Mouse (Mus musculus): ENCODE results near the gene Enox1. TPM values are rescaled to one million over a fixed set of nuclear protein-coding genes. Genes with fewer than 3 reads are reported as not detected.

The Enox1 gene
- polyA plus RNA-seq, 1 experiment, result 1.1 TPM

DNA sequence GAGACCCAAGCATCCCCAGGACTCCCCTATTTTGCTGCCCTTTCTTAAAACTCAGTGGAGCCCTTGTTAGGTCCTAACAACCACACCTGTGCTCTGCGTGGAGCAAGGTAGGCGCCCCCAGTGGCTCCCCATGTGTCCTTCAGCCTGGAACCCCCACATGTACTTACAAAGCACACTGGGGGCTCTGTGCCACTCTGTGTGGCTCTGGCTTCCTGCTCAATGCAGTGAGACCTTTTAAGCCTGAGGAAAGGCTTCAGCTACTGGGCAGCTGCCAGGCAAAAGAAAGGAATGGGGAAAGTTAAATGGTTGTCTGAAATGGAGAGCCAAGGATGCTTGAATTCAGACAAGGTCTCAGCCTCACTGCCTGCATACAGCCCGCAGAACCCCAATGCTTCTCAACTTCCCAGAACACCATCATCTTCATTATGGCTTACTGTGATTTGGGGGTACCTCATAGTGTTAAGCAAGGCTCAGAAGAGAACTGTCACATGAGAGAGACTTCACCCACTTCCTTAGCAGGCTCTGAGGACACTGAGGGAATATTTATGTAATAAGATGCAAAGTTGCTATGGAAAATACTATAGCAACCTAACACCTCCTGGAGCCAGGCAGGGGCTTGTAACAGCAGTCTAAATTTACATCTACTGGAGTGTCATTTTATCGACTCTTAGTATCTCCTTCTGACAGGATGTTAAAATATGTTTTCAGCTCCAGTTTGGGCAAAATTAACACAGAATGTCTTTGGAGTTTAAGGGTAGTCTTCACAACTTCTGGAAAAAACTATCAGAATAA, 465.1 kb downstream of the Enox1 start:
- 79% methylated on average over 4 of the region's 4 CpGs for WGBS
- Histone ChIP-seq H3K27ac (ENCODE audit: insufficient read depth, low read depth, low read length) (no peak overlapping the region), H3K36me3 (ENCODE audit: control insufficient read depth, insufficient read depth, low read length) (no peaks in the 10 kb centered on the region), H3K4me3 (ENCODE audit: insufficient read depth, low read depth, low read length) (no peak overlapping the region), H3K27me3 (replicated peaks; ENCODE audit: control insufficient read depth, insufficient read depth, low read length) (no peaks in the 10 kb centered on the region), H3K4me1 (ENCODE audit: control insufficient read depth, insufficient read depth, low read length) (peaks cover 13% of the 10 kb centered on the region)
- TF ChIP-seq CTCF (conservative IDR thresholded peaks at IDR 0.05; ENCODE audit: insufficient read depth, insufficient read length, low read depth, low read length), result no peak
- TF ChIP-seq POLR2A (IDR thresholded peaks at IDR 0.05; ENCODE audit: low read depth, low read length), result no peak
- DNase-seq, result no peak

DNA sequence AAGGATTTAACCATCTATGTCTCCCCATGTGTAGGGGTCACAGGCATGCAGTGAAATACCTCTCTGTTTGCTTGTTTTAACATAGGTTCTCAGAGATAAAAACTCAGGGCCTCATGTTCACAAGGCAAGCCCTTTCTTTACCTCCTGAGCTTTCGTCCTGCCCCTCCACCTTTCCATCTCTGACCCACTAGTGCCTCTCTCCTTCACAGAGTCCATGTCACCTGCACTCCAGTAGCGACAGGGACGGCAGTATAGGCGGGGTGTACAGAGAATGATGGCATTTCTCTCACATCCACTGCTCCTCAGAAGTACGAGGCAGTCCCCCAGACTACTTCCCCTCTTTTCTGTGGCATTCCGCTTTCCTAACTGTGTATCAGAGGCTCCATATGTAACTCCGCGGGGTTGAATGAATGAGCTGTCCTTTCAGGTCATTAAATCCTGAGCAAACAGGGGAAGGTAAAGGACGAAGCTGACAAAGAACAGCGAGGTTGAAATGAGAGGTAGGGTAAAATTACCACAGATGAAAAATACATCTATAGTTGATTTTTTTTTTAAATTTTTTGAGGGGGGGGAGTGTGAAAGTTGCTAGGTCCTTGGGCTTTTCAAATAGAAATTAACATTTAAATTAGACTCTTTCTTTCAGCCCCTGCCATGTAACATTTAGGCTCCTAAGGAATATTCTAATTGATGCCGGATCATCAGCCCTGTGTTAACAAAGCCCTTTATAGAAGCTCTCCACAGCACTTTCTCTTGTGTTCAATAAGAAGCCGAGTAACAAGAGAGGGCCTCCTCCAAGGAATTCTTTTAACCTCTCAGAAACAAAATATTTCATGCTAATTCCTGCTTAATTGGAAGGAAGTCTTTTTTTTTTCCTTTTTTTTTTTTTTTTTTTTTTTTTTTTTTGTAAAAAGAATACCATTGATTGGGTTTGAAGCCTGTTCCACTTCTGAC, 470.3 kb downstream of the Enox1 start:
- no peak overlapping the region for H3K27ac ChIP-seq (ENCODE audit: insufficient read depth, low read depth, low read length)
- H3K36me3 ChIP-seq (ENCODE audit: control insufficient read depth, insufficient read depth, low read length), result no peaks in the 10 kb centered on the region
- DNase-seq, result no peak
- TF ChIP-seq POLR2A (IDR thresholded peaks at IDR 0.05; ENCODE audit: low read depth, low read length) (no peak), CTCF (conservative IDR thresholded peaks at IDR 0.05; ENCODE audit: insufficient read depth, insufficient read length, low read depth, low read length) (no peak)
- no peaks in the 10 kb centered on the region for H3K27me3 ChIP-seq (replicated peaks; ENCODE audit: control insufficient read depth, insufficient read depth, low read length)
- WGBS, result 77% methylated on average over 12 of the region's 12 CpGs
- no peaks in the 10 kb centered on the region for H3K4me1 ChIP-seq (ENCODE audit: control insufficient read depth, insufficient read depth, low read length)
- H3K4me3 ChIP-seq (ENCODE audit: insufficient read depth, low read depth, low read length), result no peak overlapping the region

DNA sequence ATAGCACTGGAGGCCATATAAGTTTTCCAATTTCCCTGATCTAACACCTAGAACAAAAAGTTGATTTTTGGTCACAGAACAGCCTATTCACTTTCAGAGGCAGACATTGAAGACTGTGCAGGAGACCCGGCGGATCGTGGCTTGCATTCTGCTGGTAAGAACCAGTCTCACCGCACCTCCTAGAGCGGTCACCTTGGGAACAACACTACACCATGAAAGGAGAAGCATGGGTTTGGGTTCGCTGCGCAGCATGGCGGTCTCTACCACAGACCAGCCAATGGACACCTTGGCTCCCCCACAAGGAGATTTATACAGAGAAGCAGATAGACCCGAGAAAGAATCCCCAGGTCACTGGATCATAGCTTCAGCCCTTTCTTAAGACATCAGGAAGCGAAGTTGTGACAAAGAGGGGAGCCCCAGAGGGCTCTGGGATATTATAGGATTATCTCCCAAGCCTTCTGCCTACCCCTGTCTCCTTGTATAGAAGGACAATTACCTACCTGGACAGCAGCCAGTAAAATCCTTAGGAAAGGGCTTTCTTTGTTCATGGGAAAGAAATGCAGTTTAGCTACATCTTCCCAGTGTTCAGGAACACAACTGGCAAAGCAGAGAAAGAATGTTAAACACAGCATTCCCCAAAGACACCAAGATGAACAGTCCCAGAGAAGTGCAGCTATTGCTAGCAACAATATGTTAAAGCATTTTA, 476.1 kb downstream of the Enox1 start:
- Histone ChIP-seq H3K4me3 (ENCODE audit: insufficient read depth, low read depth, low read length) (no peak overlapping the region), H3K27ac (ENCODE audit: insufficient read depth, low read depth, low read length) (no peak overlapping the region), H3K36me3 (ENCODE audit: control insufficient read depth, insufficient read depth, low read length) (no peaks in the 10 kb centered on the region), H3K27me3 (replicated peaks; ENCODE audit: control insufficient read depth, insufficient read depth, low read length) (no peaks in the 10 kb centered on the region; the same call in 1 of the 2 replicates), H3K4me1 (ENCODE audit: control insufficient read depth, insufficient read depth, low read length) (no peaks in the 10 kb centered on the region)
- DNase-seq, result no peak
- WGBS, result 94% methylated on average over 10 of the region's 10 CpGs
- TF ChIP-seq CTCF (conservative IDR thresholded peaks at IDR 0.05; ENCODE audit: insufficient read depth, insufficient read length, low read depth, low read length) (no peak), POLR2A (IDR thresholded peaks at IDR 0.05; ENCODE audit: low read depth, low read length) (no peak)

DNA sequence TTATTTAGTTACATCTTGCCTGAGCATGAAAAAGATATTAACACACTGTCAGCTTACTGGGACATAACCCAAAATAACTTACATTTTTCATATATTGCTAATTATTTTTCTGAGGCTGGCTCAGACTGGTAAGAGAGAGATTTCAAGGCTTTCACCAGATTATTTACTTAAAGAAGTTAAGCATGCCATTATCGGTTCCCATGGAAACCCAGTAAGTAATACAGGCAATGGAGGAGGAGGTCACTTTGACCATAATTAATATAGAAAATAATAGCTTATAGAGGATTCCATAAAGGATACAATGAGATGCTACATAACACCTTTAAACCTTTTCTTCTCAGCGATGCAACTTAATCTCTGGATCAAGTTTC, 476.6 kb downstream of the Enox1 start:
- Histone ChIP-seq H3K27me3 (replicated peaks; ENCODE audit: control insufficient read depth, insufficient read depth, low read length) (no peaks in the 10 kb centered on the region; the same call in 1 of the 2 replicates), H3K4me1 (ENCODE audit: control insufficient read depth, insufficient read depth, low read length) (no peaks in the 10 kb centered on the region), H3K36me3 (ENCODE audit: control insufficient read depth, insufficient read depth, low read length) (no peaks in the 10 kb centered on the region), H3K4me3 (ENCODE audit: insufficient read depth, low read depth, low read length) (no peak overlapping the region), H3K27ac (ENCODE audit: insufficient read depth, low read depth, low read length) (no peak overlapping the region)
- DNase-seq, result no peak
- 67% methylated on average over 2 of the region's 2 CpGs for WGBS
- TF ChIP-seq CTCF (conservative IDR thresholded peaks at IDR 0.05; ENCODE audit: insufficient read depth, insufficient read length, low read depth, low read length) (no peak), POLR2A (IDR thresholded peaks at IDR 0.05; ENCODE audit: low read depth, low read length) (no peak)

DNA sequence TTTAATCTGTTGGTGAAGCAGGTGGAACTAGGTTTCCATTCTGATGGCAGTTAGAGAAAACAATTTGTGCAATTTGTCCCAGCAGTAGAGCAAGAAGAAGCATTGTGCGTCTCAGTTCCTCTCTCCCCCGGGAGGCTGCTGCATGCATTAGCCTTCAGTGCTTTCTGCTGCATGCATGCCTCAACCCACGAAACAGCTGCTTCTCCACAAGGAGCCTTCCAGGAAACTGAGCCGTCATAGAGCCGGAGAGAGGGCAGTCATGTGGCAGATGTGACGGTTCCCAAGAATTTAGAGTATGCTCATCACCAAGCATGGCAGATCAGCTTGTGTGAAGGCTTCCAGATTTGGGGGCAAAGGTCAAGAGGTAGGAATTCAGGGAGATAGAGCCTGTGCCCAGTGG, 480.4 kb downstream of the Enox1 start:
- Histone ChIP-seq H3K36me3 (ENCODE audit: control insufficient read depth, insufficient read depth, low read length) (no peaks in the 10 kb centered on the region), H3K4me1 (ENCODE audit: control insufficient read depth, insufficient read depth, low read length) (no peaks in the 10 kb centered on the region), H3K27ac (ENCODE audit: insufficient read depth, low read depth, low read length) (no peak overlapping the region), H3K4me3 (ENCODE audit: insufficient read depth, low read depth, low read length) (no peak overlapping the region), H3K27me3 (replicated peaks; ENCODE audit: control insufficient read depth, insufficient read depth, low read length) (no peaks in the 10 kb centered on the region; the same call in 1 of the 2 replicates)
- no peak for TF ChIP-seq CTCF (conservative IDR thresholded peaks at IDR 0.05; ENCODE audit: insufficient read depth, insufficient read length, low read depth, low read length)
- TF ChIP-seq POLR2A (IDR thresholded peaks at IDR 0.05; ENCODE audit: low read depth, low read length), result no peak
- peak; percentile 16 for DNase-seq
- 32% methylated on average over 6 of the region's 6 CpGs for WGBS

DNA sequence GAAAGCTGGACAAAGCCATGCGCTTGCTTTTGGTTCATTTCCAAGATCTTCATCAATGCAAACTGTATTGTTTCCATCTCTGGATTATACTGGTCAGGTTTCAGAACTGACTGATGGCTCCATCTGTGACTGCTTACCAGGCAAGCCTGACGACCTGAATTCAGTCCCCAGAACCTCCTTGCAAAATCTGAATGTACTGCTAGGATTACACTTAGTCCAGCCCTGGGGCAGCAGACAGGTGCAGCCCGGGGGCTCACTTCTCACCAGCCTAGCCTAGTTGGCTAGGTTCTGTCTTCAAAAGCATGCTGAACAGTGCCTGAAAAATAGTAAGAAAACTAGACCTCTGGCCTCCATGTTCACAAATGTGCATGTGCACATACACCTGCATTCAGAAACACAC, 481.6 kb downstream of the Enox1 start:
- Histone ChIP-seq H3K27ac (ENCODE audit: insufficient read depth, low read depth, low read length) (no peak overlapping the region), H3K4me3 (ENCODE audit: insufficient read depth, low read depth, low read length) (no peak overlapping the region), H3K36me3 (ENCODE audit: control insufficient read depth, insufficient read depth, low read length) (no peaks in the 10 kb centered on the region), H3K4me1 (ENCODE audit: control insufficient read depth, insufficient read depth, low read length) (no peaks in the 10 kb centered on the region), H3K27me3 (replicated peaks; ENCODE audit: control insufficient read depth, insufficient read depth, low read length) (no peaks in the 10 kb centered on the region; the same call in 1 of the 2 replicates)
- 79% methylated on average over 3 of the region's 3 CpGs for WGBS
- no peak for TF ChIP-seq CTCF (conservative IDR thresholded peaks at IDR 0.05; ENCODE audit: insufficient read depth, insufficient read length, low read depth, low read length)
- TF ChIP-seq POLR2A (IDR thresholded peaks at IDR 0.05; ENCODE audit: low read depth, low read length), result no peak
- no peak for DNase-seq

All from kidney, adult 2 months (tissue).